Mouse (Mus musculus) gastrocnemius, adult 2 months (tissue): Measurements from ENCODE around the gene Runx1. TPM values are rescaled to one million over a fixed set of nuclear protein-coding genes. Genes with fewer than 3 reads are reported as not detected.

Experiments used
- DNase-seq: peaks from one replicate; pipeline ENCODE4 v3.0.0; 2022
- H3K27ac ChIP-seq: fragments of 200-600 bp; 2 replicates; pipeline ENCODE4 v1.8.1; 2022; ENCODE audit warnings: mild to moderate bottlenecking
- H3K4me3 ChIP-seq: fragments of 200-600 bp; 2 replicates; pipeline ENCODE4 v1.8.1; 2022; ENCODE audit warnings: mild to moderate bottlenecking, moderate library complexity
- CTCF ChIP-seq: fragments of 200-600 bp; IDR thresholded peaks from 2 replicates; pipeline ENCODE4 v1.8.1; 2022; ENCODE audit warnings: antibody characterized with exemption, mild to moderate bottlenecking, moderate library complexity
- intact Hi-C: fragments of 180-260 bp; cut with DNase I; formaldehyde crosslinking; loops from one replicate; pipeline ENCODE4 v1.15.1; 2025
- total RNA-seq, 2 experiments: library from RNA; stranded (reverse); gene quantifications; 2 replicates each; pipeline ENCODE4 v1.2.3; 2021

Runx1 gene
- total RNA-seq, 2 experiments from 2014 or later: 2.2 to 4.0 TPM

DNA sequence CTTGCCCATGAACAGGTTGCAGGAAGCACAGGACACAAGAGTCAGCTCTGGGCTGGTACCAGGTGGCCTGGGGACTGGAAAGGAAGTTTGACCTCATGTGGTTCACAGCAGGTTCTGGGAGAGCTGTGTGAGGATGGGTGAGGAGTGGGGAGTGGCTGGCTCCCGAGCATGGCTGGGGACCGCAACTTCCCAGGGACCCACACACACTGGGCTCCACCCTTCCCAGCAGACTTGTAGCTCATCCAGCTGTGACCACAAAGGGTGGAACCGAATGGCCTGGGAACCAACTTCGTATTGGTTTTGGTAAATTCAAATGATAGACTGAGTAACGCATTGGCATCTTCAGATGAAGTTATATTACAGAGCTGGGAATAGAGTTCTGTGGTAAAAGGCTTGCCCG lies 43.5 kb downstream of the Runx1 start:
- intact Hi-C loops: no loop called here
- TF ChIP-seq CTCF: no peak
- DNase-seq: no peak

DNA sequence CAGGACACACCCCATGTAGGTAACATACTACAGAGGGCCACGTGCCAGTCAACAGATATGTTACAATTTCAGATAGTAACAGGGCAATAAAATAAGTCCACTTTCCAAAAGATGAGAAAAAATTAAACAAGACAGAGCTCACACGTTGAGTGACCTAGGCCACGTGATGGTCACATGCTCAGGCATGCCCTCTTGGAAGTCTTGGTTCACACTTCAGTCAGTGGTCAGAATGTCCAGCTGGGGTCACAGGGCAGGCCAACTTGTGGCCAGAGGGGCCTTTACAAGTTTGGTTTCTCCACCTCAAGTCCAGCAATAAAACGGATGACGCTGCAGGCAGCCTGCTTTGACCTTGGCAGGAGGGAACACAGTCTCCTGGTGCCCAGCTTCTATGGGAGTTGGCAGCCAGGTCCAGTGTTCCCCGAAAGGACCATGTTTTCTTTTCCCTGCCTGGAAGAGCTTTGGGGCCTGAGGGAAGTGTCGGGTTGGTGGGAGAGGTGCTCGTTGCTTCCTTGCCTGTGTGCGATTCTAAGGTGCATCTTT lies 46.0 kb downstream of the Runx1 start:
- Histone ChIP-seq H3K4me3 (no peak overlapping the region), H3K27ac (no peak overlapping the region)
- intact Hi-C loops: no loop called here
- no peak for DNase-seq
- TF ChIP-seq CTCF: no peak

More for the DNA sequence above, 43.5 kb downstream of the Runx1 start:
- no peak overlapping the region for H3K4me3 ChIP-seq
- no peak overlapping the region for H3K27ac ChIP-seq

DNA sequence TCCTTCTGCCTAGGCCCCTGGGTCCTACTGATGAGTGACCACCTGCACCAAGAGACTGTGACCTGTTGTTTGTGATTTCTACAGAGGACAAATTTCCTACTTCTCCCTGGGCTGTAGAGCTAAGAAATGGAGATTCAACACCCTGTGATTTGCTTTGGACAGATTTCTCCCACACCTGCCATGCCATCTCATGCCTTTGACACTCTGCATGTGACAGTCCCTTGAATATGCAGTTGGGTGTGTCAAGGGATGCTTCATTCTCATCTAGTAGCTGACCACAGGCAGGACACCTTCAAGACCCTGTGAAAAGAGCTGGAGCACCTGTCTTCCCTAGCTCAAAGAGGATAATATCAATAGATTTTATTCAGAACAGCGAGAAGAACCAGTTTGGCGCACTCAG lies 46.8 kb downstream of the Runx1 start:
- no peak for TF ChIP-seq CTCF
- intact Hi-C loops: no loop called here
- Histone ChIP-seq H3K4me3 (no peak overlapping the region), H3K27ac (no peak overlapping the region)
- no peak for DNase-seq

DNA sequence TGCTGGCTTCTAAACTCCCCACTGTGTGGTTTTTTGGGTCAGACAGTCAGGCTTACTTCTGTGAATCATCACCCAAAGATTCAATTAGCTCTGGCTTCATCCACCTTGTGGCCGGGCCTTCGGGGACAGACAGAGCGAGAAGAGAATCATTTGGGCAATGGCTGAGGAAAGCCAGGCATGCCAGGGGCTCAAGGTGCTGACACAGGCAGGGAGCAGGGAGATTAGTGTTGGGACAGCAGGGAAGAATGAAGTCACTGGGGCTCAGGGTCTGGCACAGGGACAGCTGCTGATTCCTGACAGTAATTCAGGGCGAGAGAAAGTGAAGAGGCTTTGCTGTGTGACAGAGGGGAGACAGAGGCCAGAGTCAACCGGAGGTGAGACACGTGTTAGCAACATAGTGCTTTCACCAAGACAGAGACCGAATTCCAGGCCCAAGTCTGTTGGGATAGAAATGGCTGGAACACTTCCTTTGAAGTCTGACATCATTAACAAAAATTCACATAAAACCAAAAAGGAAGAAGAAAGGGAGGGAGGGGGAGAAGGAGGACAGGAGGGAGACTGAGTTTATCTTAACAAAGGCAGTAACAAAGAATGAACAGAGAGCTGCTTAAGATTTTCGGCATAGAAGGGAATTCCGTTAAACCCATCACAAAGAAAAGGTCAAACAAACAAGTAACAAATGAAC lies 47.7 kb downstream of the Runx1 start:
- no peak for TF ChIP-seq CTCF
- DNase-seq: no peak
- Histone ChIP-seq H3K27ac (no peak overlapping the region), H3K4me3 (no peak overlapping the region)
- intact Hi-C loops: no loop called here

DNA sequence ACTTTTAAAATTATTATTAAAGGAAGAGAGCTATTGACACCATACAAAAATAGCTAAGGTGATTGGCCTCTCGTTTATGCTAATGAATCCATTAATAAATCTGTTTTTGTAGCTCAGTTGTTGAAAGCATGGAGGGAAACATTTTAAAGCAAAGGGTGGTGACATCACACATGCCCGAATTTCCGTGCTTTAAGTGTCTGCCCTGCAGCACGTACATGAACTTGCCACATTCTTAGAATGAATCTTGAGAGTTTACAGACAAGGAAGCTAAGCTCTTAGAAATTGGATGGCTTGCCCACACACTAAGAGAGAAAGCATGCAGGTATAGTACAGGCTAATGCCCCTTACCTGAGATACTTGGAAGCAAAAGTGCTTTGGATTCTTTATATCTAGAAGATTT lies 58.1 kb downstream of the Runx1 start:
- DNase-seq: no peak
- intact Hi-C loops: no loop called here
- no peak for TF ChIP-seq CTCF

DNA sequence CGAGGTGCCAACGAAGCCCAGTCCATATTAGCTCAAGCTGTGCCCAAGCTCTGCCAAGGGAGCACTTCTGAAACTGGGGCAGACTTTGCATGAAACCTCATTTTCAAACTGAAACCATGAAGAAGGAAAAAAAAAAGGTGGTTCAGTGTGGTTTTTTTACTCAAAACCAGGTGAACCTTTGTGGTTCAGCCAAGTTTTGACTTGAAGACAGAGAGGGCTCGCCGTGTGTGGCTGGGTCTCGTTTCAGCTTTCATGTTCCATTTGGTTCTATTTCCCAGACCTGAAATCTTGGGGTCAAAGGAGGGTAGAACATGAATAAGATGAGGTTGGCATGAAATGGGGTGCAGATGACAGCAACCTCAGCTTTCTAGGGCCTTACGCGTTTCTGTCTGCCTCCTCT lies 58.5 kb downstream of the Runx1 start:
- Histone ChIP-seq H3K27ac (no peak overlapping the region), H3K4me3 (no peak overlapping the region)
- DNase-seq: no peak
- intact Hi-C loops: no loop called here
- no peak for TF ChIP-seq CTCF

More for the DNA sequence above, 58.1 kb downstream of the Runx1 start:
- Histone ChIP-seq H3K27ac (no peak overlapping the region), H3K4me3 (no peak overlapping the region)

DNA sequence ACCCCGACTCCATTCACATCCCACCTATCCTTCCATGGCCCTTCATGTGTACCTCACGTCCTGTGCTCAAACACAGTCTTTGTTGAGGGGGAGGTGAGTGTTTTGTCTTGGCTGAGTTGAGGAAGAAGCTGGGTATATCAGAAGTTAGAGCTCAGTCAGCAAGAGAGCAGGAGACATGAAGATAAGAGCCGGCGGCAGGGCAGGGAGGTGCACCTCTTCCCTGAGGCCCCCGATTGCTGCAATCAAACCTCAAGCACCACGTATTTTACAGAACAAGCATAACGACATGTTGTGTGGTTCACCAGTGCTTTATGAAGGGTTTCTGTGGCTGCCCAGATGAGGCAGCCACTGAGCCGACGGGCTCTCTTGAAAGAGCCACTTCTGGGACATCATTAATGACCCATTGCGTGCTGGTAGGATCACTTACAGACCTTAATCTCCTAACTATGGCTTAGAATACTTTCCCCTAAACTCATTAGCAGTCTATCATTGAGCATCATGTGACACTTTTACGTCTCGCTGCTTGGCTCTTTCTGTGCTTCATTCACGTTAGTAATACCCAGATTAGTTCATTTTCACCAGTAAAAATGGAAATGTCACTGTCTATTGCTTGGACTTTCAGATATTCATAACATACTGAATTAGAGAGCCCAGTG lies 61.1 kb downstream of the Runx1 start:
- no peak overlapping the region for H3K4me3 ChIP-seq
- intact Hi-C loops: no loop called here
- DNase-seq: no peak
- TF ChIP-seq CTCF: no peak
- H3K27ac ChIP-seq: no peak overlapping the region

DNA sequence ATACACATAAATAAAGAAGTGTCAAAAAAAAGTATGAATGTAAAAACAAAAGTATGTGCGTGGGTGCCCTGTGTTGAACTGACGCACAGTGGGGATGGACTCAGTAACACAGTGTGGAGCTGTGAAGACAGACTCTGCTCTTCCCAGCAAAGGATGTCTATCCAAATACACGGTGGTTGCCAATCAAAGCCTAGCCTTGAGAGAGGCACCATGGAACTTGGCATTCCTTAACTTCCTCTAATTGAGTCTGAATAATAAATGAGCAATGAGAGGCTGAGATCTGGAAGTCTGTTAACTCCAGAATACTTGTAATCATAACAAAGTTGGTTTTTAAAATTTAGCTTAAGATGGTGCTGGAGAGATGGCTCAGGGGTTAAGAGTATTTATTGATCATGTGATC lies 62.3 kb downstream of the Runx1 start:
- DNase-seq: no peak
- no peak for TF ChIP-seq CTCF
- intact Hi-C loops: no loop called here
- H3K27ac ChIP-seq: no peak overlapping the region
- no peak overlapping the region for H3K4me3 ChIP-seq

DNA sequence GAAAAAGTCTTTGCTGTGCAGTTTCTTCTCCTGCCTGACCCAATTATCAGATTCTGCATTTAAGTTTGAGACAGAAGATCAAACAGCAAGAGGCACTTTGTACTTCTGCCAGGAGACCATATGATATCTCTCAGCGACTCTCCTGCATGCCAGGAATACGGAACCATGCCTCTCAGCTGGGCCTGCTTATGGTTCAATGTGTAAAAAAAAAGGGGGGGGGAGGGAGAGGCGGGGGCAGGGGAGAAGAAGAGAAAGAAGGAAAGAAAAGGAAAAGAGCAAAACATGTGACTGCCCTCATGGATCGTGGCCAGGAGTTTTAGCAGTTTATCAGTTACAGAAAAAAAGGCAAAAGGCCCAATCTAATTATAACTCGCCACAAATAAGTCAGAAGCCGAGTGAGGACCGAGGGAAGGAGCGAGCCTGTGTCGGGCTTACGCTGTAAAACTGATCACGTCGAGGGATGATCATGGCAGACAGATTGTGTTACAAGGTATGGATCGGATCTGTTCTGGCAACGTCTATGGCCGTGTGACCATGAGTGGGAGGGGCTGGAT lies 63.9 kb downstream of the Runx1 start:
- no peak for DNase-seq
- no peak for TF ChIP-seq CTCF
- intact Hi-C loops: no loop called here
- Histone ChIP-seq H3K27ac (no peak overlapping the region), H3K4me3 (peak overlapping the region; percentile 8)

DNA sequence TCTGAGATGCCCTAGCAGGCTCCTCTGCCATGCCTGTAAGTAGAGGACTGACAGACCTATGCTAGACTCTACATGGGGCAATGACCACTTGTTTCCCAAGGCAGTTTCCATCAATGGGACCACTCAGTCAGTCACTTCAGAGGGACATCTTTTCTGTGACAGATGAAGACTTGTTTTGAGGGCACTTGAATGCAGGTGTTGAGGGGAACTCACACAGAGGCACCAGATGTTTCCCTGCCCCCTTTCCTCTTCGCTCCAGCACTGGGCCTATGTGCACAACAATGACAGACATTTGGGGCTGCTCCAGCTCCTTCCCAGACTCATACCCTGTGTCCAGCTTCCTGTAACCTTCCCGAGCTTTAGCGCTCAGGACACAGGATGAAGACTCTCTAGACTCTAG lies 65.9 kb downstream of the Runx1 start:
- no peak for DNase-seq
- no peak for TF ChIP-seq CTCF
- intact Hi-C loops: no loop called here
- Histone ChIP-seq H3K27ac (no peak overlapping the region), H3K4me3 (no peak overlapping the region)

DNA sequence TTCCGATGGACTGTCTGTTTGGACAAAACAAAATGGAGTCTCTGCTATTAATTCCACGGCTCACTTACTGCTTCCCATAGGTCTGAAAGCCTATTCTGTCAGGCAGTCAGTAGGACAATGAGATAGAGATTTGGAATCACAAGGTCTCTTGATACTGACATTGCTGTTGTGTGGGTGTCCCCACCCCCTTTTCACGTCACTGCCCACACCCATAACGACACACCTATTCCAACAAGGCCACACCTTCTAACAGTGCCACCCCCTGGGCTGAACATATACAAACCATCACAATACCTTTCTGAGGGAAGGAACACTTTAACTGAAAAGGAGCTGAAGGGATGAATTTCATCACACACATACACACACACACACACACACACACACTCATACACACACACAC lies 68.4 kb downstream of the Runx1 start:
- DNase-seq: no peak
- TF ChIP-seq CTCF: no peak
- no peak overlapping the region for H3K27ac ChIP-seq
- intact Hi-C loops: no loop called here
- H3K4me3 ChIP-seq: no peak overlapping the region

DNA sequence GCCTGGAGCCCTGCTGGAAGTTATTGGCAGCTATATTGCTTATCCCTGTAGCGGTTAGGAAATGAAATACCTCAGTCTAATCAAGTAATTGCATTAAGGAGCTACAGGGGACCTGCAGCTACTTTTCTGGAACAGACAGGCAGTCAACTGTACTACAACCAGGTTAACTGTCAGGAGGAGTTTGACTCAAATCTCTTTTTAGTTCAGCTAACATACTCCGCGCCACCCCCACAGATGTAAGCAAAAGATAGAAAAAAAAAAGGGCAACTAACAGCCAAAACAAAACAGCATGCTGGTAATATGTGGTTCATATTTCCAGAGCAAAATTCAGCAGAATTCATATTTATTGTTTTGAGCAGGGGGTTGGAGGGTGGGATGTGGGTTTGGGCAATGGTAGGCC lies 72.0 kb downstream of the Runx1 start:
- intact Hi-C loops: no loop called here
- DNase-seq: no peak
- H3K27ac ChIP-seq: no peak overlapping the region
- H3K4me3 ChIP-seq: no peak overlapping the region
- no peak for TF ChIP-seq CTCF

DNA sequence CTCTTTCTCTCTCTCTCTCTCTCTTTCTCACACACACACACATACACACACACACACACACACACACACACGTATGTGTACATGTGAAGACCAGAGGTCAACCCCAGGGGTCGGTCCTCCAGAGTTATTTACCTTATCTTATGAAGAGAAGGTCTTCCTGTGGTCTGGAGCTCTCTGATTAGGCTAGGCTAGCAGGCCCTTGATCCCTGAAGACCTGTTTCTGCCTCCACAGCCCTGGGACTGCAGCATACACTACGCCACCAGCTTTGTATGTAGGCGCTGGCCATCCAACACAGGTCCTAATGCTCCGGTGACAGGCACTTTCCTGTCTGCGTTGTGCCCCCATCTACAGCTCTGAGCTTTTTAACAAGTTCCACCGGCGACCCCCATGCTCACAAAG lies 72.8 kb downstream of the Runx1 start:
- TF ChIP-seq CTCF: no peak
- no peak overlapping the region for H3K4me3 ChIP-seq
- intact Hi-C loops: no loop called here
- DNase-seq: no peak
- no peak overlapping the region for H3K27ac ChIP-seq
